Mouse (Mus musculus): ENCODE results near the gene Usp47.

Usp47 gene

GRCm38 (mm10) chr7:112121866-112122500, 98.7 kb downstream of the Usp47 start:
- DNase-seq (ENCODE audit: low spot score) = no peak

GRCm38 (mm10) chr7:112123612-112124011, 100.3 kb downstream of the Usp47 start:
- DNase-seq (ENCODE audit: low spot score) = no peak

GRCm38 (mm10) chr7:112125625-112126260, 102.4 kb downstream of the Usp47 start:
- DNase-seq (ENCODE audit: low spot score) = no peak

GRCm38 (mm10) chr7:112127085-112127637, 103.9 kb downstream of the Usp47 start:
- no peak for DNase-seq (ENCODE audit: low spot score)

DNA sequence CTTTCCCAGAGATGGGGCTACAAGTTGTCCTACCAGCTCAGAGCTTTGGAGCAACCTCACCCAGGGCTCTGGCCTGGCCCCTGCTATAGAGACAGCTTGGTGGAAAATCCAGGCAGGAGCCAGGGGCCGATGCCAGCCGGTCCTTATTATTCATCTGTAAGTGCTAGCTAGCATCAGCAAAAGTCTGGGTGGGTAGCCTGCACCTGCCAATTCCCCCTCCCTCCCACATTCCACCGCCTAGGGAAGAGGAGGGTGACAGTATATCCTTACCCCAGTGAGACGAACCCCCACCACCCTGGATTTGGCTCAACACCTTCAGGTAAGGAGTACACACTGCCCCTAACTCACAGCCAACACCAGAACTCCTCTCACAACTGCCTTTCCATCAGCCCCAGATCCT, 104.7 kb downstream of the Usp47 start:
- no peak for DNase-seq (ENCODE audit: low spot score)

DNA sequence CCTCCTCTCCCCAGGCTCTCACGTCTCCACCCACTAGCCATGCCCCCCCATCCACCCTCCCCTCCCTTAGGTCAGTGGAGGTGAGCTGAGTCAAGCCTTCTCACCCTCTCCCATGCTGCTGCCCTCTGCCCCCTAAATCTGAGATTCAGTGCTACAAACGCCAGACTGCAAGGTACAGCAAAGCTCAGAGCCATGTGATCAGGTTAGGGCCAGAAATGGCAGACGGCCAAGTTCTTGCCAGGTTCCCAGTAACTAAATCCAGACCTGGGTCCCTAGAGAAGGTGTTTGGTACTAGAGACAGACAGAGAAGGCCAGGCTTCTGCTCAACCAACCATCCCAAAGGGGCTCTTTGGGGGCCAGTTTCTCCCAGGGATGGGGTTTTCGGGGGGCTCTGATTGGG, 105.5 kb downstream of the Usp47 start:
- DNase-seq (ENCODE audit: low spot score) = no peak

DNA sequence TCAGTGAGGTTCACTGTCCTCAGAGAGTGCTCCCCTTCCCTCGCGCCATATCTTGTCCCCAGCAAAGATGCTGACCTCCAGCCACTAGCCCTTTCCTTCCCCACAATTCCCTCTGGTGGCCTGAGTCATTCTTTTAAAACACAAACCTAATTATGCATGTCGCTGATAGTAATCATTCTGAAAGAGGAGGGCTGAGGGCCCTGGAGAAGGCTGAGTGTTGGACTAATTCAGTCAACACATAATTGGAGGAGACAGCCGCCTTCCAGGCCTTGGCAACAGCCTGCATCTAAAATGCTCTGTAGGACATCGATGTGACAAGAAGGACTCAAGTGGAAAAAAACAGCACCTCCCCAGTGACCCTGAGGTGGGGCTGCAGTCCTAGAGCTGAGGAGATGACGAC, 106.5 kb downstream of the Usp47 start:
- DNase-seq (ENCODE audit: low spot score) = no peak

DNA sequence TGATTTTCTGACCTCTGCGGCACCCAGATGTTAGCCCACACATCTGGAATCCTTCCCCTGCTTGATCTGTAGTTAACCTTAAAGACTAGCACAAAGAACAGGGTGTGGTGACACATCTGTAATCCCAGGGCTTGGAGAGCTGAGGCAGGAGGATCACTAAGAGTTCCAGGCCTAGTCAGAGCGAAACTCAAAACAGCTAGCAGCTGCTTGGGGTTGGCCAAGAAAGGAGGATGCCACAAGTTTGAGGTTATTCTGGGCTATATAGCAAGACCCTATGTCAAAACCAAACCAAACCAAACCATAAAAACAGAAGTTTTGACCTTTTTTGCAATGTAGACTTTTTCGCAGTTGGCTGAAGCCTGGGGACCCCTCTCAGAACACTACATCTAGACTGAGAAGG, 107.4 kb downstream of the Usp47 start:
- DNase-seq (ENCODE audit: low spot score) = no peak

- DNase-seq (ENCODE audit: low spot score) = no peak
These were observed 108.7 kb downstream of the Usp47 start for GRCm38 (mm10) chr7:112132005-112132404.

DNA sequence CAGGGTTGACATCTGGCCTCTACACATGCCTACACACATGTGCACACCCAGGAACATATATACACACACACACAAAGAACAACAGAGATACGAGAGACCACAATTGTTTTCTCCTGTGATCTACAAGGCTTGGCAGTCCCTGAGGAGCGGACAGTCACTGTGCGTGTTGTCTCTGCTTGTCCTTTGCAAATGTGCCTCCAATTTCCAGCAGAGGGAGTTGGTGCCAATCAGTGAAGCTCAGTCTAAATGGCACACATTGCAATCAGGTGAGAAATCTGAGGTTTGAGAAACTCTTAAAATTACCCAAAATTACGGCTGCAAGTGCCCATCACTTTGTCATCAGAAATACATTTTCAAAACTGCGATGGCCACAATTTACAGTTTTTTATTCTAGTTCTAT, 110.0 kb downstream of the Usp47 start:
- no peak for DNase-seq (ENCODE audit: low spot score)

GRCm38 (mm10) chr7:112135161-112135560, 111.9 kb downstream of the Usp47 start:
- no peak for DNase-seq (ENCODE audit: low spot score)

- DNase-seq (ENCODE audit: low spot score) = no peak
These were observed 113.2 kb downstream of the Usp47 start for GRCm38 (mm10) chr7:112136537-112136936.

- peak; percentile 42 for DNase-seq (ENCODE audit: low spot score)
These were observed 114.8 kb downstream of the Usp47 start for GRCm38 (mm10) chr7:112138168-112138508.

- peak; percentile 67 for DNase-seq (ENCODE audit: low spot score)
These were observed 115.5 kb downstream of the Usp47 start for GRCm38 (mm10) chr7:112138509-112139405.

GRCm38 (mm10) chr7:112140725-112141124, 117.4 kb downstream of the Usp47 start:
- DNase-seq (ENCODE audit: low spot score) = no peak

- DNase-seq (ENCODE audit: low spot score) = no peak
These were observed 119.3 kb downstream of the Usp47 start for GRCm38 (mm10) chr7:112142616-112143015.

GRCm38 (mm10) chr7:112143090-112143500, 119.8 kb downstream of the Usp47 start:
- DNase-seq (ENCODE audit: low spot score) = no peak

DNA sequence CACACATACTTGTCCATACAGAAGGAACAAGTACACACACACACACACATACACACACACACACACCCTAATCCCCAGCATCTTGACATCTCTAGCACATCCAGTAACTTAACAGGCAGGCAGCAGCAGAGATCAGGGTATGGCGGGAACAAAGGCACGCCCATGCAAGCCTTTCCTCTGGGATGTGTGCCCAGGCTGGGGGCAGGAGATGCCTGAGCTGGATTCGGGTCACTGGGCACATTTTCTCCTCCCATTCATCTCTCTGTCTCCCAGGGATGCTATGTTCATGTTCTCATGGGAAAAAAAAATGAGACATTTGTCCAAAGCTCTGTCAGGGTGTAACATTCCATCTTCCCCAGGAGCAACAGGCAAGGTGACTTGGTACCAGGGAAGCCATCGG, 120.7 kb downstream of the Usp47 start:
- DNase-seq (ENCODE audit: low spot score) = no peak

DNA sequence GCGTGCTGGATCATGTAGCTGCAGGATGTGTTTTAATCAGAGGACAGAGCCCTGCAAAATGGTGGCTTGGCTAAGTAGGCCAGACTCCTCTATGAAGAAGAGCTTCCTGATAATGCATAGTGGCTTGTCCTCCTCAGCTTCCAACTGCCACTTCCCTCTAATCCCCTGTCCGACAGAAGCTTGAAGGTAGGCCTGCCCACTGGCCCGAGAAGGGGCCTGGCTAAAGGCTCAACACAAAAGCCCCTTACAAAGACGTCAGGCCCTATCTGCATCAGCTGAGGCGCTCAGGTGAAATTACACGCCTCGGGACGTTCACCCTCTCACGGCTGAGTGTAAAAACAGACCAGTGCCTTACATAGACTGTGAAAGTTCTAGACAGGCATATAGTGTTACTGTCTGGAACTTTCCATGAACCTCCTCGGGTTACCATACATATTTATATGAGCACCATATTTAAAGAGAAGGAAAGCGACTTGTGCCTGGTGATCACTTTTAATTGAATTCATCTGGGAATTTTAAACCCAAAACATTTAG, 121.4 kb downstream of the Usp47 start:
- DNase-seq (ENCODE audit: low spot score) = no peak

DNA sequence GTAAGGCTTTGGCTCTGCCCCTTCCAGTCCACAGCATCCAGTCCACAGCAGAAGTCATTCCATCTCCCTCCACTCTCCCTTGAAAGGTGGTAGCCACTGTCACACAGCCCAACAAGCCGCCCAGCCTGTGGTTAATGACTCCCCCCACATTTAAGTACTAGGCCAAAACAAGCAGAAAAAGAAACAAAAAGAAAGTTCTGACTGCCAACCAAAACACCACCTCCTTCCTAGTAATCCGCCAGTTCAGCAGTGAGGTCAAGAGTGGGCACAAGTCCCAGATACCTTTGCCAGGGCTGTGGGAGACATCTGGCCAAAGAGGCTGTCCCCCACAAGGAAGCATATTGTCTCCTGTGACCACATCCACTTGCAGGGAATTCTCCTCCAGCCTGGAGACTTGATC, 124.7 kb downstream of the Usp47 start:
- no peak for DNase-seq (ENCODE audit: low spot score)

DNA sequence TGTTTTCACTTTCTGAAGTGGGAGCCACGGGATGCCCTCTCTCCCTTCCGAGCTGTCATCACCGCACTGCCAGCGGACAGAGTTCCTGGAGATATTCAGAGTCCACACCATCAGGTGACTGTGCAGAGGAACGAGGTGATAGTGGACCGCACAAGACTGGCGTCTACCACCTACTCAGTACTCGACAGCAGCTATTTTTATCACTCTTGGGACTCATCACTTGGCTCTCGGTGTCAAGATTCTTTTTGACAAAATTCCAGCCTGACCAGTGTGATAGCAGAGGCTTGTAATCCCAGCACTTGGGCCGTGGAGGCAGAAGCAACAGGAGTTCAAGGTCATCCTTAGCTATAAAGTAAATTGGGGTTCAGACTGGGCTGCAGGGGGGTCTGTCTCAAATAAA, 125.8 kb downstream of the Usp47 start:
- no peak for DNase-seq (ENCODE audit: low spot score)

- DNase-seq (ENCODE audit: low spot score) = no peak
These were observed 131.1 kb downstream of the Usp47 start for GRCm38 (mm10) chr7:112154445-112154844.

GRCm38 (mm10) chr7:112155194-112155593, 131.9 kb downstream of the Usp47 start:
- peak; percentile 32 for DNase-seq (ENCODE audit: low spot score)

Measured in urinary bladder, postnatal 14 days (tissue).